Comparison of ENCODE assay signal across 15 mouse cellular contexts in genomic region chr2:126394924-126395323, GRCm38 (mm10).
"Had no signal": no experiment of that assay in that cellular context is flagged by ENCODE, and none has a peak within 500 bp of the region (broad histone marks: within the 10 kb centered on the region; RNA-seq: fewer than 3 reads in every experiment).

No protein-coding gene starts in this region.

- ATAC-seq: hindbrain, postnatal 0 days; intestine, embryonic 15.5 days; intestine, postnatal 0 days had no signal

- DNase-seq: gastrocnemius, postnatal 14 days; gastrocnemius, postnatal 36 days; heart, adult 11 months; heart, adult 2 months; heart, postnatal 14 days; heart, postnatal 36 days; kidney, adult 2 months; kidney, adult 9 months; kidney, postnatal 14 days; kidney, postnatal 36 days; liver; liver, embryonic 13.5 days had no signal
